Mouse (Mus musculus) heart, adult 2 months (tissue): ENCODE results near the gene Gm10715. TPM values are rescaled to one million over a fixed set of nuclear protein-coding genes. Genes with fewer than 3 reads are reported as not detected.
A peak's percentile ranks its signal among the peaks of the same experiment; 100 is the strongest.
"Not testable (repeated sequence)": the region's sequence is repeated elsewhere in the genome, so short reads cannot be mapped to it uniquely, and the experiment has no call there.

Experiments
- DNase-seq, 2 experiments: peaks; one replicate each; pipeline ENCODE4 v3.0.0; 2021
- H3K27ac ChIP-seq: fragments of 200-600 bp; 2 replicates; pipeline ENCODE4 v1.8.1; 2022
- H3K27me3 ChIP-seq: fragments of 200-500 bp; 2 replicates; pipeline ENCODE4 v1.6.1; 2012; ENCODE audit warnings: mild to moderate bottlenecking, low read length, inconsistent platforms, mixed read lengths; ENCODE audit not compliant: control insufficient read depth, insufficient read depth
- H3K36me3 ChIP-seq: fragments of 200-500 bp; 2 replicates; pipeline ENCODE4 v1.6.1; 2012; ENCODE audit warnings: low read length, inconsistent platforms; ENCODE audit not compliant: control insufficient read depth, insufficient read depth
- H3K4me1 ChIP-seq: fragments of 200-500 bp; 2 replicates; pipeline ENCODE4 v1.6.1; 2011; ENCODE audit warnings: low read length; ENCODE audit not compliant: control insufficient read depth, insufficient read depth
- H3K4me3 ChIP-seq: fragments of 200-600 bp; 2 replicates; pipeline ENCODE4 v1.8.1; 2022
- H3K79me2 ChIP-seq: fragments of 200-500 bp; replicated peaks from 2 replicates; pipeline ENCODE4 v1.6.1; 2012; ENCODE audit warnings: mild to moderate bottlenecking, inconsistent platforms, low read length, moderate library complexity, mixed read lengths; ENCODE audit not compliant: control insufficient read depth, insufficient read depth
- H3K9ac ChIP-seq: fragments of 200-500 bp; 2 replicates; pipeline ENCODE4 v1.6.1; 2012; ENCODE audit warnings: low read depth, mild to moderate bottlenecking, control low read depth, inconsistent platforms, low read length, mixed read lengths
- whole genome bisulfite sequencing: fragments of 180-500 bp; shearing (Covaris S2); methylation state at CpG from one replicate; pipeline ENCODE4 v1.1.7; 2018; 5-methylcytosine and 5-hydroxymethylcytosine counted together
- intact Hi-C: fragments of 180-260 bp; cut with DNase I; formaldehyde crosslinking; loops from one replicate; pipeline ENCODE4 v1.15.1; 2025
- polyA plus RNA-seq: library from polyadenylated mRNA; depleted of rRNA; stranded (reverse); fragments of >200 nt; gene quantifications from 2 replicates; pipeline ENCODE4 v1.2.3, GENCODE M21; 2012
- total RNA-seq, 2 experiments: library from RNA; stranded (reverse); gene quantifications; 2 replicates each; pipeline ENCODE4 v1.2.3; 2021

Gm10715 gene
- total and polyA plus RNA-seq, 3 experiments = not detected

- H3K4me1 ChIP-seq, H3K27me3 ChIP-seq, H3K79me2 ChIP-seq, DNase-seq, H3K27ac ChIP-seq, H3K36me3 ChIP-seq, intact Hi-C loops, H3K9ac ChIP-seq, H3K4me3 ChIP-seq: not testable (repeated sequence)
- 82% methylated on average over 3 of the region's 7 CpGs for WGBS
Observed at GRCm38 (mm10) chr9:3012054-3012621, 24.5 kb upstream of the Gm10715 start.

GRCm38 (mm10) chr9:3012733-3013279 is 23.9 kb upstream of the Gm10715 start, which contains the start of gene Gm10721:
TSS of gene Gm10721 (plus strand) at chr9:3013140.
- H3K9ac ChIP-seq, intact Hi-C loops, H3K79me2 ChIP-seq, H3K4me3 ChIP-seq, H3K27me3 ChIP-seq, H3K4me1 ChIP-seq, DNase-seq, H3K36me3 ChIP-seq, H3K27ac ChIP-seq: not testable (repeated sequence)
- WGBS = no CpG with 5 or more reads among the region's 11 CpGs

- DNase-seq, H3K36me3 ChIP-seq, H3K9ac ChIP-seq, H3K27ac ChIP-seq, H3K4me3 ChIP-seq, H3K79me2 ChIP-seq, H3K4me1 ChIP-seq, intact Hi-C loops, H3K27me3 ChIP-seq: not testable (repeated sequence)
- WGBS = 63% methylated on average over 5 of the region's 9 CpGs
Observed at GRCm38 (mm10) chr9:3015354-3015753, 21.3 kb upstream of the Gm10715 start, which contains the start of gene Gm10720. TSS of gene Gm10720 (plus strand) at chr9:3015654.

GRCm38 (mm10) chr9:3015896-3016295 is 20.8 kb upstream of the Gm10715 start:
- intact Hi-C loops, H3K36me3 ChIP-seq, DNase-seq, H3K9ac ChIP-seq, H3K4me3 ChIP-seq, H3K79me2 ChIP-seq, H3K4me1 ChIP-seq, H3K27ac ChIP-seq, H3K27me3 ChIP-seq: not testable (repeated sequence)
- 72% methylated on average over 6 of the region's 6 CpGs for WGBS

GRCm38 (mm10) chr9:3017108-3017507 is 19.6 kb upstream of the Gm10715 start, which contains the start of gene Gm10719:
TSS of gene Gm10719 (plus strand) at chr9:3017408.
- H3K79me2 ChIP-seq, H3K4me3 ChIP-seq, H3K36me3 ChIP-seq, H3K27me3 ChIP-seq, H3K4me1 ChIP-seq, H3K9ac ChIP-seq, intact Hi-C loops, DNase-seq, H3K27ac ChIP-seq: not testable (repeated sequence)
- WGBS = 40% methylated on average over 1 of the region's 9 CpGs

GRCm38 (mm10) chr9:3018944-3019343 is 17.7 kb upstream of the Gm10715 start:
- H3K27me3 ChIP-seq, intact Hi-C loops, H3K36me3 ChIP-seq, H3K27ac ChIP-seq, H3K9ac ChIP-seq, DNase-seq, H3K4me1 ChIP-seq, H3K4me3 ChIP-seq, H3K79me2 ChIP-seq: not testable (repeated sequence)
- 63% methylated on average over 9 of the region's 9 CpGs for WGBS

- H3K4me3 ChIP-seq, H3K27me3 ChIP-seq, intact Hi-C loops, H3K79me2 ChIP-seq, H3K36me3 ChIP-seq, H3K4me1 ChIP-seq, H3K27ac ChIP-seq, H3K9ac ChIP-seq: not testable (repeated sequence)
- peak in 1 of 2 experiments; percentile 4 for DNase-seq
- 78% methylated on average over 17 of the region's 19 CpGs for WGBS
Observed at GRCm38 (mm10) chr9:3019835-3020727, 16.6 kb upstream of the Gm10715 start.

- H3K27me3 ChIP-seq, H3K79me2 ChIP-seq, H3K9ac ChIP-seq, H3K27ac ChIP-seq, H3K4me3 ChIP-seq, H3K36me3 ChIP-seq, intact Hi-C loops, H3K4me1 ChIP-seq: not testable (repeated sequence)
- 73% methylated on average over 11 of the region's 13 CpGs for WGBS
- DNase-seq = peak in 1 of 2 experiments; percentile 16
Observed at GRCm38 (mm10) chr9:3022316-3023008, 14.2 kb upstream of the Gm10715 start.

GRCm38 (mm10) chr9:3023312-3023984 is 13.2 kb upstream of the Gm10715 start, which contains the start of gene Gm10718:
TSS of gene Gm10718 (plus strand) at chr9:3023547.
- H3K9ac ChIP-seq, intact Hi-C loops, H3K27ac ChIP-seq, DNase-seq, H3K36me3 ChIP-seq, H3K4me3 ChIP-seq, H3K4me1 ChIP-seq, H3K27me3 ChIP-seq, H3K79me2 ChIP-seq: not testable (repeated sequence)
- 74% methylated on average over 12 of the region's 13 CpGs for WGBS
